Mouse (Mus musculus): Measurements from ENCODE around the gene Pacs2. TPM values are rescaled to one million over a fixed set of nuclear protein-coding genes. Genes with fewer than 3 reads are reported as not detected.
A peak's percentile ranks its signal among the peaks of the same experiment; 100 is the strongest.

The Pacs2 gene
- polyA plus RNA-seq, 1 experiment from 2014 or later = 17.7 TPM

DNA sequence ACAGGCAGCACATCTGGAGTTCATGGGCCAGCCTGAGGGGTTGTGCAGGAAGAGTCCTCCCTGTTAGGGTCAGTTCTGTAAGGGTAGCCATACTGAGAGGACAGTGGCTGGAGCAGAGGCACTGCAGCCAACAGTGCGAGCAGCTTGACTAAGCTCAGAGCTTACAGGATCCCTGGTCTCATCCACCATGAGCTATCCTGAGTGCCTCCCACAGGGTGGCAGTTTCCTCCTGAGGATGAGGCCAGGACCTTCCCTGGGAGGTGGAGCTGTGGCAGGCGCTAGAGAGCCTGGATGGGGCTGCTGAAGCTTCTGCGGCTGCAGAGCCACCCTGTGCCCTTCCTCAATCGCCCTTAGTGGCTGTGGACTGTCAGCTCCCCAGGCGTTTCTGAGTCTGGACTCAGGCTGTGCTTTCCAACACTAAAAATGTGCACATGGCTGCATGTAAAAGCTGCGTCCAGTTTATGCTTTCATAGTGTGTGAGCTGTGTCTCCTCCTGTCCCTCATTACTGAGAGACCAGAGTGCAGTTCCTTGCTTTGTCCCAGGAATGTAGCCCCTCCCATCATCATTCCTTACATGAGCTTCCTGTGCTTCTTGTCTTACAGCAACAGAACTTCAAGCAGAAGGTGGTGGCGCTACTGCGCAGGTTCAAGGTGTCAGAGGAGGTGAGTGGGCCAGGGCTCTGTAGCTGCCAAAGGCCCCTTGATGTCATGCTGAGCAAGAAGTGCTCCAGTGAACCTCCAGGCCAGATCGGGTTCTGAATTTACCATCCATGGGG is 37.5 kb downstream of the Pacs2 start:
- Histone ChIP-seq H3K27ac (replicated peaks) (no peak overlapping the region), H3K9me3 (replicated peaks) (no peaks in the 10 kb centered on the region), H3K36me3 (peaks cover 97% of the 10 kb centered on the region), H3K27me3 (ENCODE audit: low read depth, poor library complexity, severe bottlenecking) (no peaks in the 10 kb centered on the region), H3K4me1 (peaks cover 6% of the 10 kb centered on the region; the same call in 1 of the 2 replicates), H3K4me3 (no peak overlapping the region)
- WGBS = 66% methylated on average over 9 of the region's 9 CpGs
- DNase-seq (ENCODE audit: low spot score) = no peak

DNA sequence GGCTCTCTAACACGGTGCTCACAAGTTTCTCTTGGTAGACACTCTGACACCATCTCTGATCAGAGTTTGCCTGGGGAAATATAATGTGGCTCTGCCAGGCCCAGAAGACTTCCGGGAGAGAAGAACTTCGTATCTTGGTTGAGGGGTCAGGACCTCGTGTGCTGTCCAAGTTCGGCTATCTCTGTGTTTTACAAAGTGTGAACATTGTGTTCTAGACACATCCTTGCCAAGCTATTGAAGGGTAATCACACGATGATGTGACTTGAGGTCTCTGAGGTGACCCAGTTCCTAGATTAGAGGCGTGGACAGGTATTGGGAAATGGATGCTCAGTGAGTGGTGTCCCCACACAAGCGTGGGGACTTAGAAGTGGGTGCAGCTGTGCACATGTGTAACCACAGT is 41.8 kb downstream of the Pacs2 start:
- no peaks in the 10 kb centered on the region for H3K9me3 ChIP-seq (replicated peaks)
- no peaks in the 10 kb centered on the region for H3K27me3 ChIP-seq (ENCODE audit: low read depth, poor library complexity, severe bottlenecking)
- WGBS = 92% methylated on average over 8 of the region's 8 CpGs
- peaks cover 99% of the 10 kb centered on the region for H3K36me3 ChIP-seq
- H3K27ac ChIP-seq (replicated peaks) = no peak overlapping the region
- no peak for DNase-seq (ENCODE audit: low spot score)
- peaks cover 5% of the 10 kb centered on the region; the same call in 1 of the 2 replicates for H3K4me1 ChIP-seq
- no peak overlapping the region for H3K4me3 ChIP-seq

DNA sequence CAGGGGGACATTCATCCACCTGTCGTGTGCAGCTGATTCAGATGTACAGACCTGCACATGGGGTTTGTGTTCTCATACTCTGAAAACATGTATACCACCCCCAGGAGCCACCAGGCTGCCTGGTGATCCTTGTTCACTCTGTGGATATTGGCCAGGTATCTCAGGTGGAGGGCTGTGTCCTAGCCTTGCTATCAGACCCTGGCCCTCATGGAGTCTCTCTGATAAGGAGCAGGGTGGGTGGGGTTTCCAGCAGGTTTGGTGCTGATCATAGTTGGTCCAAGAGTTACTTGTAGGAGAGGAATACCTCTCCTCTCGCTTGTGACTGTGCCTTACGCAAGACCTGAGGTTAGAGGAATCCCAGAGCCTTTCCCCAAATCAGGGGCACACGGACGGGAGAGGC is 45.9 kb downstream of the Pacs2 start:
- 88% methylated on average over 5 of the region's 5 CpGs for WGBS

DNA sequence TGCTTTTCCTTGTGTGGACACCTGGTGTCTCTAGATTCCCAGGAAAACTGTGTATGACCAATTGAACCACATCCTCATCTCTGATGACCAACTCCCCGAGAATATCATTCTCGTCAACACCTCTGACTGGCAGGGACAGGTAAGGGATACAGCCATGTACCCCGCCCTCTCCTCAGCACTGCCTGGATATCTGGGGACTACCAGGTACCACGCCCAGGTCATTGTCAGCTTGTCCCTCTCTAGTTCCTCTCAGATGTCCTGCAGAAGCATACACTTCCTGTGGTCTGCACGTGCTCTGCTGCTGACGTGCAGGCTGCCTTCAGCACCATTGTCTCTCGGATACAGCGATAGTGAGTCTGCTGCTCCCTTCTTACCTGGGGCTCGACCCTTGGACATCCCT is 47.3 kb downstream of the Pacs2 start:
- H3K36me3 ChIP-seq = peaks cover 99% of the 10 kb centered on the region
- no peaks in the 10 kb centered on the region for H3K27me3 ChIP-seq (ENCODE audit: low read depth, poor library complexity, severe bottlenecking)
- no peak overlapping the region for H3K4me3 ChIP-seq
- no peaks in the 10 kb centered on the region for H3K4me1 ChIP-seq
- no peak for DNase-seq (ENCODE audit: low spot score)
- H3K9me3 ChIP-seq (replicated peaks) = no peaks in the 10 kb centered on the region
- 91% methylated on average over 9 of the region's 9 CpGs for WGBS
- H3K27ac ChIP-seq (replicated peaks) = no peak overlapping the region

More for the DNA sequence above, 45.9 kb downstream of the Pacs2 start:
- H3K36me3 ChIP-seq = peaks cover 100% of the 10 kb centered on the region
- no peak overlapping the region for H3K4me3 ChIP-seq
- no peaks in the 10 kb centered on the region for H3K9me3 ChIP-seq (replicated peaks)
- DNase-seq (ENCODE audit: low spot score) = no peak
- no peaks in the 10 kb centered on the region for H3K4me1 ChIP-seq
- H3K27ac ChIP-seq (replicated peaks) = no peak overlapping the region
- H3K27me3 ChIP-seq (ENCODE audit: low read depth, poor library complexity, severe bottlenecking) = no peaks in the 10 kb centered on the region

DNA sequence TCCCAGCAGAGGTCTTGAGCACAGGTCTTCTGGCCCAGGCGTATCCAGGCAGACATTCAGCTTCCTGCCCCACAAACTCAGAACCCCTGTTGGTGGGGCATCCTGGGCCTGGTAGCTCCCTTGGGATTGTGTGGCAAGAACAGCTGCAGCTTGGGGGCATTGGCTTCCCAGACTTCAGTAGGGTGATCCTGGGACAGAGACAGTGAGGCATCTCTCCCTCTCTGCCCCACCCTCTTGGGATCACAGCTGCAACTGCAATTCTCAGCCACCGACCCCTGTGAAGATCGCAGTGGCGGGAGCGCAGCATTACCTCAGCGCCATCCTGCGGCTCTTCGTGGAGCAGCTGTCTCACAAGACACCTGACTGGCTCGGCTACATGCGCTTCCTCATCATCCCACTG is 47.9 kb downstream of the Pacs2 start:
- Histone ChIP-seq H3K4me3 (no peak overlapping the region), H3K4me1 (no peaks in the 10 kb centered on the region), H3K36me3 (peaks cover 99% of the 10 kb centered on the region), H3K27ac (replicated peaks) (no peak overlapping the region), H3K9me3 (replicated peaks) (no peaks in the 10 kb centered on the region), H3K27me3 (ENCODE audit: low read depth, poor library complexity, severe bottlenecking) (no peaks in the 10 kb centered on the region)
- no peak for DNase-seq (ENCODE audit: low spot score)
- 90% methylated on average over 10 of the region's 10 CpGs for WGBS

DNA sequence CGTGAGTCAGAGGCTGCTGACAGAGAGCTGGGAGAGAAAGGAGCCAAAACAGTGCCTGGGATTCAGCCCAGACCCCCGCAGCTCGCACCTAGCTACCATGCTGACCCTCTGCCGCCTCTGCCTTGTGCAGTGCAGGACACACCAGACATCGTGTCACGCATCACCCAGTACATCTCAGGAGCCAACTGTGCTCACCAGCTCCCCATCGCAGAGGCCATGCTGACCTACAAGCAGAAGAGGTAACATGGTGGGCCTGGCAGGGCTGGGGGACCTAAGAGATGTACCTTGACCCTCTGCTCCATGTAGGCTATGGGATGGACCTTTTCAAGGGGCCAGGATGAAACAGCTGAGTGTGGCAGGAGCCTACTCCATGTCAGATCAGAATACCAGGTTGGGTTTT is 49.4 kb downstream of the Pacs2 start:
- H3K27ac ChIP-seq (replicated peaks) = no peak overlapping the region
- no peaks in the 10 kb centered on the region for H3K4me1 ChIP-seq
- no peak for DNase-seq (ENCODE audit: low spot score)
- no peaks in the 10 kb centered on the region for H3K27me3 ChIP-seq (ENCODE audit: low read depth, poor library complexity, severe bottlenecking)
- H3K4me3 ChIP-seq = no peak overlapping the region
- 93% methylated on average over 7 of the region's 7 CpGs for WGBS
- no peaks in the 10 kb centered on the region for H3K9me3 ChIP-seq (replicated peaks)
- H3K36me3 ChIP-seq = peaks cover 99% of the 10 kb centered on the region

DNA sequence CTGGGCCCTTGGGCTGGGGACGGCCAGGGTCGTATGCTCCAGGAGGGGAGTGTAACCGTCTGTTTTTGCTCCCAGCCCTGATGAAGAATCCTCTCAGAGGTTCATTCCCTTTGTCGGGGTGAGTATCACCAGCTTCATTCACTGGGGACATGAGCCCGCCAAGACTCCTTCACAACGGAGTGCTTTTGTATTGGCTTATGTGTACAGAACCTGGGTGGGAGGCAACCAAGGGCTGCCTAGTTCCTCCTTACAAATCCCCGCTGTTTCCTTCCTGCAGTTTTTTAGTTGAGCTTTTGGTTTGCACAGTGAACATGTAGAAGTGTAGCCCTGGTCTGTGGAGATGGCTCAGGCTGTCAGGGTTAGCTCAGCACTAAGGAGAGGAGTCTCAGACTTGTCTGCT is 53.7 kb downstream of the Pacs2 start:
- DNase-seq (ENCODE audit: low spot score) = no peak
- Histone ChIP-seq H3K4me3 (no peak overlapping the region), H3K9me3 (replicated peaks) (no peaks in the 10 kb centered on the region), H3K36me3 (peaks cover 94% of the 10 kb centered on the region), H3K27me3 (ENCODE audit: low read depth, poor library complexity, severe bottlenecking) (no peaks in the 10 kb centered on the region), H3K27ac (replicated peaks) (no peak overlapping the region), H3K4me1 (0 out of 2 replicates have a peak, but pooled peaks cover under 1% of the 10 kb centered on the region)
- 86% methylated on average over 7 of the region's 7 CpGs for WGBS

DNA sequence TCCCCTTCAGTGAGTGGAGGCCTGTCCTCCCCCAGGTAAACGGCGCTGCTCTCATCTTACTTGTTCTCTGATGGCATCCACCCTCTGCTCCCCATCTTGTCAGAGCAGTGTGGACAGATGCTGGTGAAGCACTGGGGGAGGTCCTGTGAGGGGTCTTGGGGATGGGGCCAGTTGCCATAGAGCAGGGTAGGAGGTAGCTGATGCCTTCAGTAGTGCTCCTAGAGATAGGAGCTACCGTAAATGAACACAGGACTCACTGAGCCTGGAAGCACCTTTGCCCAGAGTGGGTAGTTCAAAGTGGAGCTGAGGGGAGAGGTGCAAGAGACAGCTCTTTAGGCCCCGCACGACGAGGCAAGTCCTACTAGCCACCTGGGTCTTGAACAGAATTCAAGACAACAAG is 55.1 kb downstream of the Pacs2 start:
- H3K9me3 ChIP-seq (replicated peaks) = no peaks in the 10 kb centered on the region
- 93% methylated on average over 6 of the region's 6 CpGs for WGBS
- H3K27ac ChIP-seq (replicated peaks) = no peak overlapping the region
- no peaks in the 10 kb centered on the region for H3K27me3 ChIP-seq (ENCODE audit: low read depth, poor library complexity, severe bottlenecking)
- no peak for DNase-seq (ENCODE audit: low spot score)
- peaks cover 80% of the 10 kb centered on the region for H3K36me3 ChIP-seq
- no peak overlapping the region for H3K4me3 ChIP-seq
- H3K4me1 ChIP-seq = peaks cover 14% of the 10 kb centered on the region

DNA sequence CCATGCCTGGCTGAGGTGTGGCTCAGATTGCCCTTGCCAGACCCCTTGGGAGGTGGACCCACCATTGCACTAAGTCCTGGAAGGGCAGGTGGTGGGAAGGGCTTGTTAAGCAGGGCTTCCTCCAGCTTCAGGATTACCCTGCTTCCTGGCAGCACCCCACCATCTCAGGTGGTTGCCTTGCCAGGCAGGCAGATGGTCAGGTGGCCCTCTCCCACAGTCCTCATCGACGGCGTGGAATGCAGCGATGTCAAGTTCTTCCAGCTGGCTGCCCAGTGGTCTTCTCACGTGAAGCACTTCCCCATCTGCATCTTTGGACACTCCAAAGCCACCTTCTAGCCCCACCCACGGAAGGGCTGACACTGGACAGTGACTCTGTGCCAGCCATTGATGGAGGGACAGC is 57.0 kb downstream of the Pacs2 start:
- no peak overlapping the region for H3K4me3 ChIP-seq
- H3K36me3 ChIP-seq = peaks cover 61% of the 10 kb centered on the region
- WGBS = 89% methylated on average over 6 of the region's 6 CpGs

DNA sequence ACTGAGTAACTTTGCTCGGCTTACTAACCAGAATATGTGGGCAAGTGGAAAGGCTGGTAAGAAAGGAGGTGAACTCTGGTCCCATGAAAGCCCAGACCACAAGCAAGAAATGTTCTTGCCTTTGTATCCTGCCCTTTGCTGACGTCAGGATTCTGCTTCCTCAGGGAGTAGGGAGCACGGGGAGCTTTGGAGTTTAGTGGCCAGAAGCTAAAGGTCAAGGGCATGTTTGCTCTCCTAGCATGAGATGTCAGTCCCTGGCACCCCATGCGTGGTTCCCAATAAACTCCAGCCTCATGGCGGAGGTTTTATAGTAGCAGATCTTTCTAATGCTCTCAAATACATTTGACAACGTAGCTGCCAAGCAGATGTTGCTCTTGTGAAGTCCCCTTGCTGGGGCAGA is 57.5 kb downstream of the Pacs2 start:
- no peak for DNase-seq (ENCODE audit: low spot score)
- no peak overlapping the region for H3K4me3 ChIP-seq
- H3K36me3 ChIP-seq = peaks cover 56% of the 10 kb centered on the region
- 87% methylated on average over 6 of the region's 6 CpGs for WGBS
- peaks cover 26% of the 10 kb centered on the region for H3K4me1 ChIP-seq
- no peaks in the 10 kb centered on the region for H3K27me3 ChIP-seq (ENCODE audit: low read depth, poor library complexity, severe bottlenecking)
- no peaks in the 10 kb centered on the region for H3K9me3 ChIP-seq (replicated peaks)
- no peak overlapping the region for H3K27ac ChIP-seq (replicated peaks)

More for the DNA sequence above, 57.0 kb downstream of the Pacs2 start:
- Histone ChIP-seq H3K9me3 (replicated peaks) (no peaks in the 10 kb centered on the region), H3K27ac (replicated peaks) (no peak overlapping the region), H3K27me3 (ENCODE audit: low read depth, poor library complexity, severe bottlenecking) (no peaks in the 10 kb centered on the region), H3K4me1 (peaks cover 26% of the 10 kb centered on the region)
- no peak for DNase-seq (ENCODE audit: low spot score)

DNA sequence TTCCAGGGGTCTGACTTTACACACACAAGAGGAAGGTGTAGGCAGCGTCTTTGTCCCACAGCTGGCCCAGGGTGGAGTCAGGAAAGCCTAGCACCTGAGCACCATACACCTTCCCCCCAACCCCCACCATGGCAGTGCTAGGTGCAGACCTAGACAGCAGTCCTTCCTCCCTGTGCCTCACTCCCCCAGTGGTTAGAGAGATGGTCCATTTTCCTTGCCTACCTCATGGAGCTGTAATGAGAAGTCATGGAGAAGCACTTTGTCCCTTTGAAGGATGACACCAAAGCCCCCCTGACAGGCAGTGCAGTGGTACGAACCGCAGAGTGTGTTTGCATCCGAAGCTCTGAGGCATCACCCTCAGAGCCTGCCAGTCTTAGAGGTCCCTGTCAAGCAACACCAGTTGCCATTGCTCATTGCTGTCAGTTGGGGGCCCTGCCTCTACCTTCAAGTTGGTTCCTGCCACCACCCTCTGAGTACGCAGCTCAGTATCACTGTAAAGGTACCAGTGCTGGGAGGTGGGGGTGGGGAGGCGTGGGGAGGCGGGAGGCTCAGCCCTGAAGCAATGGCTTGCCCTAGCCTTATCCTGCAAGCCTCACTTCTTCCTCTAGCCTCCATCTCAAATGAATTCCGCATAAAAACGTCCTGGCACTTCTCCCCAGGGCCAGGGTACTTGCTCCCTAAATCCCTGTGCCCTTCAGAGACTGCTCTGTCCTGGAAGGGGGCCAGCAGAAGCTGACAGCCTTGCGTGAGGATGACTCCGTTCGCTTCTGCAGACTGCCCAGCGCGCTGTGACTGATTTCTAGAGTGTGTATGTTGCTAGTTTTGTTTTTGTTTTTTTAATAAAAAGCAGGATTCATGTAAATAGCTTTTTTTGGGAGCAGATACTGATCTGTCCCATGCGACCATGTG is 59.4 kb downstream of the Pacs2 start:
- H3K9me3 ChIP-seq (replicated peaks) = no peaks in the 10 kb centered on the region
- peaks cover 38% of the 10 kb centered on the region for H3K36me3 ChIP-seq
- DNase-seq (ENCODE audit: low spot score) = peak; percentile 34
- peak overlapping the region; percentile 66 for H3K4me3 ChIP-seq
- peaks cover 26% of the 10 kb centered on the region for H3K4me1 ChIP-seq
- H3K27ac ChIP-seq (replicated peaks) = peak overlapping the region; percentile 91
- no peaks in the 10 kb centered on the region for H3K27me3 ChIP-seq (ENCODE audit: low read depth, poor library complexity, severe bottlenecking)
- WGBS = 15% methylated on average over 15 of the region's 15 CpGs

DNA sequence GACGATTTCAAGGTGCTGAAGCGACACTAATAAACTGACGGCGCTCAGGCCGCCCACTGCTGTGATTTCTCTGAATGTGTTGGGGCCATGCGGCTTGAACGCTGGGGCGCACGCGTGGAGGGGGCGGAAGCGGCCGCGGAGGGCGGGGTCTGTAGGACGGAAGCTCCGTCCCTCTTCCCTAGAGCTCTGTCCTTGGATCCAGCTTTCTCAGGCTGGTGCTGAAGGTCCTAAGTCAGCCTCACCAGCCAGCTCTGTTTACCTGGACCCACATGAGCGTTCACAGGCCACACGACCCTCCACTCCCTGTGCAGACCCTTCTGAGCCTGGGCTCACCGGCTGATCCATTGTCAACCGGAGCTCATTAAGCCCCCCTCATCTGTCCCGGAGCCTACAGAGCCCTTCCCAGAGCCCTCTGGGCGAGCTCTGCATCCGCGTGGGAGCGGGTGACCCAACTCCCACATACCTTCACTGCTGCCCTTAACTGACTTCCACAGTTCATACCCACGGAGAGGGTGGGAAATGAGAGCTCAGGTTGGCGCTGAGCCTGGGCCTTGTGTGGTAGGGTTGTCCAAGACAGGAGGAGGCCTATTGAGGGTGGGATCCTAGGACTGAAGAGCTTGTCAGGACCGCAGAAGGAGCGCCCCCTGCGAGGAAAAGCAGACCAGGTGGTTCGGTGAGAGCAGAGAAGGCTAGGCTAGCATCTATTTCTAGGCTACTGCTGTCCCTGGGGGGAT is 60.2 kb downstream of the Pacs2 start, which contains the start of gene Tex22:
Gene Tex22 (plus strand): TSS at position 174 of the 734 bp plus-strand sequence.
- H3K4me1 ChIP-seq = peaks cover 26% of the 10 kb centered on the region
- H3K27ac ChIP-seq (replicated peaks) = peak within 1 kb of the TSS; percentile 91
- WGBS = 3% methylated on average over 32 of the region's 32 CpGs
- H3K27me3 ChIP-seq (ENCODE audit: low read depth, poor library complexity, severe bottlenecking) = no peaks in the 10 kb centered on the region
- peak within 1 kb of the TSS; percentile 66 for H3K4me3 ChIP-seq
- H3K36me3 ChIP-seq = peaks cover 30% of the 10 kb centered on the region
- H3K9me3 ChIP-seq (replicated peaks) = no peaks in the 10 kb centered on the region
- DNase-seq (ENCODE audit: low spot score) = peak; percentile 84

Measured in midbrain, embryonic 10.5 days (tissue).